Mouse (Mus musculus) stomach, embryonic 14.5 days (tissue): ENCODE results near the gene Apbb1ip. TPM values are rescaled to one million over a fixed set of nuclear protein-coding genes. Genes with fewer than 3 reads are reported as not detected.

Source experiments
- ATAC-seq: fragments of 200-750 bp; cut with Nextera tagmentation; 2 replicates; pipeline ENCODE4 v1.8.0; 2017; ENCODE audit warnings: low read depth, moderate TSS enrichment; ENCODE audit not compliant: insufficient number of reproducible peaks, insufficient read depth, low FRiP score
- H3K27ac ChIP-seq: fragments of 300-500 bp; sonication (generic); 2 replicates; pipeline ENCODE4 v1.5.1; 2014; ENCODE audit warnings: mild to moderate bottlenecking, low read length, moderate library complexity, mixed read lengths
- H3K27me3 ChIP-seq: fragments of 300-500 bp; sonication (generic); 2 replicates; pipeline ENCODE4 v1.6.1; 2014; ENCODE audit warnings: low read length, control low read depth, mixed read lengths; ENCODE audit not compliant: control insufficient read depth, insufficient read depth
- H3K36me3 ChIP-seq: fragments of 300-500 bp; sonication (generic); 2 replicates; pipeline ENCODE4 v1.6.1; 2014; ENCODE audit warnings: mild to moderate bottlenecking, control low read depth, low read length, moderate library complexity, mixed read lengths; ENCODE audit not compliant: control insufficient read depth, insufficient read depth
- H3K4me1 ChIP-seq: fragments of 300-500 bp; sonication (generic); 2 replicates; pipeline ENCODE4 v1.6.1; 2014; ENCODE audit warnings: low read length, control low read depth, mixed read lengths; ENCODE audit not compliant: control insufficient read depth, insufficient read depth
- H3K4me2 ChIP-seq: fragments of 300-500 bp; sonication (generic); replicated peaks from 2 replicates; pipeline ENCODE4 v1.6.1; 2014; ENCODE audit warnings: low read depth, low read length, control low read depth
- H3K4me3 ChIP-seq: fragments of 300-500 bp; sonication (generic); 2 replicates; pipeline ENCODE4 v1.5.1; 2014; ENCODE audit warnings: low read depth, low read length, control low read depth
- H3K9ac ChIP-seq: fragments of 300-500 bp; sonication (generic); replicated peaks from 2 replicates; pipeline ENCODE4 v1.6.1; 2014; ENCODE audit warnings: low read depth, mild to moderate bottlenecking, control low read depth, low read length, moderate library complexity, mixed read lengths
- H3K9me3 ChIP-seq: fragments of 300-500 bp; sonication (generic); 2 replicates; pipeline ENCODE4 v1.6.1; 2016; ENCODE audit warnings: low read depth, low read length, control low read depth; ENCODE audit not compliant: control insufficient read depth
- WGBS: fragments of 180-500 bp; shearing (Covaris S2); extraction: QIAGEN DNeasy Blood & Tissue Kit; methylation state at CpG from one replicate; pipeline ENCODE4 v1.1.7; 2014; 5-methylcytosine and 5-hydroxymethylcytosine counted together
- polyA plus RNA-seq: library from polyadenylated mRNA; unstranded; fragments of >200 nt; fragmentation: Nextera tagmentation; extraction: Ambion mirVana; gene quantifications from 2 replicates; pipeline ENCODE4 v1.2.1, GENCODE M21; 2014

Gene Apbb1ip
- polyA plus RNA-seq, 1 experiment from 2014 or later: 2.3 TPM

DNA sequence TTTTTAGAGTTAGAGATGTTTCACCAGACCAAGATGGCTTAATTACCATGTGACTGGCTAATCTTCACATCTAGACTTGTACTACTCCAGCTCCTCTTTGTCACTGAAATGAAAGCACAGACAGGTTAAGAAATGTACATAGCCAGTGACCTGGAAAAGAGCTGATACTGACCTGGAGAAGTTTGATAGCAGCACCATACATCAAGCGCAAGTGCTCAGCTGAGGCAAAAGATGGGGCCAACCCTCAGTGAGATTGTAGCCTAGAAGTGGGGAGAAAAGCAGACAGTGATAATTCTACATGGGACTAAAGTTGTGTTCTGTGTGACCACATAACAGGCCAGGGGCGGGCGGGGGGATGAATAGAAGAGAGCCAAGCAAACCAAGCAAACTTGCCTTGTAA is 3.9 kb downstream of the Apbb1ip start:
- ATAC-seq: no peak
- Histone ChIP-seq H3K9ac (no peak overlapping the region), H3K4me3 (no peak overlapping the region), H3K9me3 (no peaks in the 10 kb centered on the region), H3K27ac (no peak overlapping the region), H3K4me2 (no peak overlapping the region), H3K4me1 (peaks cover 5% of the 10 kb centered on the region; the same call in 1 of the 2 replicates), H3K27me3 (no peaks in the 10 kb centered on the region), H3K36me3 (no peaks in the 10 kb centered on the region)
- 95% methylated on average over 3 of the region's 3 CpGs for WGBS

DNA sequence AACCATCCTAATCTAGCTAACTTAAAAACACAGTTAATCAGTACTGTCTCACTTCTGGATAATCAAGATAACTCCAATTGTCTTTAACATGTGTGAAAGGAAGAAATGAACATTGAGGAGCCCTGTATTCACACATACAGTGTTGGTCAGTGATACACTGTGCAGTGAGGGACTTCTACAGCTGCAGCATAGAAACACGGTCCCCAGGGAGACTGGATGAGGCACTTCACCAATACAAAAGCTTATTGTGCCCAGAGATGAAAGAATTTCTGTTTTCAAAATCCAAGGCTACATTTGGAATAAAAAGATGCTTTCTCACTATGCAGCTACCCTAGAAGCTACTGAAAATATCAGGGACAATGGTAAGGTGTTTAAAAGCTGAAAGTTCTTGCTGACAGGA is 7.0 kb downstream of the Apbb1ip start:
- no peaks in the 10 kb centered on the region for H3K4me1 ChIP-seq
- no peaks in the 10 kb centered on the region for H3K27me3 ChIP-seq
- no peak overlapping the region for H3K4me3 ChIP-seq
- H3K36me3 ChIP-seq: no peaks in the 10 kb centered on the region
- H3K9ac ChIP-seq: no peak overlapping the region
- 82% methylated on average over 1 of the region's 1 CpGs for WGBS
- H3K9me3 ChIP-seq: no peaks in the 10 kb centered on the region
- H3K4me2 ChIP-seq: no peak overlapping the region
- H3K27ac ChIP-seq: no peak overlapping the region
- ATAC-seq: no peak

DNA sequence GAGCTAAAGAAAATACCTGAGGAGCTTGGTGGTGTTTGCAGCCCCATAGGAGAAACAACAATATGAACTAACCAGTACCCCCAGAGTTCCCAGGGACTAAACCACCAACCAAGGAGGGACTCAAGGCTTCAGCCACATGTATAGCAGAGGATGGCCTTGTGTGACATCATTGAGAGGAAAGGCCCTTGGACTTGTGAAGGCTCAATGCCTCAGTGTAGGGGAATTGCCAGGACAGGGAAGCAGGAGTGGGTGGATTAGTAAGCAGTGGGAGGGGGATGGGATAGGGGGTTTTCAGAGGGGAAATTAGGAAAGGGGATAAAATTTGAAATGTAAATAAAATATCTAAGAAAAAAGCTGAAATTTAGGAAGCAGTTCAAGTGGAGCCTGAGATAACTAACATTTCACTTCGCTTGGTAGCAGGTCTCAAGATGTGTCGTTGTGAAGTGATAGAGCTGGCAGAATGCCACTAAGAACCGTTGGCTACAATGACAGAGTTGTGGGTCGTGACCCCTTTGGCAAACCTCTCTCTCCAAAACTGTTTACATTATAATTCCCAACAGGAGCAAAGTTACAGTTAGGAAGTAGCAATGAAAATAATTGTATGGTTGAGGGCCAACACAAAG is 7.6 kb downstream of the Apbb1ip start:
- Histone ChIP-seq H3K27ac (no peak overlapping the region), H3K4me1 (no peaks in the 10 kb centered on the region), H3K4me2 (no peak overlapping the region), H3K9ac (no peak overlapping the region), H3K36me3 (no peaks in the 10 kb centered on the region), H3K4me3 (no peak overlapping the region), H3K9me3 (no peaks in the 10 kb centered on the region), H3K27me3 (no peaks in the 10 kb centered on the region)
- 42% methylated on average over 4 of the region's 4 CpGs for WGBS
- ATAC-seq: no peak

DNA sequence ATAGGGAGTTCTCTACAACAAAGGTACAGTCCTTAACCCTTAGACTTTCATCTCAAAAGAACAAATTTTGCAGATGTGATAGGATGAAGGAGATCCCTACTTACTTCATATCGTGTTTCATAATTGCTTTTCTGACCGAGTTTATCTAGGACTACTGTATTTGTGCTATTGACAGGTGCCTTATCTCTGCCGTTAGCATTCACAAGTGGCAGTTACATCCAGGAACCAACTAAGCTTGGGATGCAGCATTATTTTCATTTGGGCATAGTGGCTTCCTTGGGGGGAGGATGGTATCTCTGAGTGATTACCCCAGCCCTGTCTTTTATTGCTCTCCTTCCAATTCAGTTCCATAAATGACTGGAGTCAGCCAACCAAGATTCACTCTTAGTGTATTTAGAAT is 8.2 kb downstream of the Apbb1ip start:
- H3K4me2 ChIP-seq: no peak overlapping the region
- no peak overlapping the region for H3K4me3 ChIP-seq
- H3K4me1 ChIP-seq: no peaks in the 10 kb centered on the region
- 67% methylated on average over 3 of the region's 3 CpGs for WGBS
- no peak for ATAC-seq
- no peak overlapping the region for H3K27ac ChIP-seq
- H3K36me3 ChIP-seq: no peaks in the 10 kb centered on the region
- H3K27me3 ChIP-seq: no peaks in the 10 kb centered on the region
- no peaks in the 10 kb centered on the region for H3K9me3 ChIP-seq
- H3K9ac ChIP-seq: no peak overlapping the region

DNA sequence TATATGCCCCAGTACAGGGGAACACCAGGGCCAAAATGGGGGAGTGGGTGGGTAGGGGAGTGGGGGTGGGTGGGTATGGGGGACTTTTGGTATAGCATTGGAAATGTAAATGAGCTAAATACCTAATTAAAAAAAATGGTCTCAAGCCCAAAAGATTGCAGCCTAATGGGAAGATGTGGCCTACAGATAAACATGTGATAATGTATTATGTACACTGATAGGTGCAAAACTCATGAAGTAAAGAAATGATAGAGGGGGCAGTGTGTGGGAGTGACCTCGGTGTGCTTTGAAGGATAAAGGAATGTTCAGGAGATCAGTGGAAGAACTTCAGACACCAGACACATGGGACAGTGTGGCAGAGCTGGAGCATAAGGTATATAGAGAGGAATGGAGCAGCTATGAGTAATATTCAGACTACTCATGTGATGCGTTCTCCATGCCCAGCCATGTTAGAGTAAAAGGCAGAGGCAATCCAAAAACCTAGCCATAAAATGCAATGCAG is 9.3 kb downstream of the Apbb1ip start:
- Histone ChIP-seq H3K9me3 (no peaks in the 10 kb centered on the region), H3K27ac (no peak overlapping the region), H3K36me3 (no peaks in the 10 kb centered on the region), H3K27me3 (no peaks in the 10 kb centered on the region), H3K4me3 (no peak overlapping the region), H3K9ac (no peak overlapping the region), H3K4me2 (no peak overlapping the region), H3K4me1 (no peaks in the 10 kb centered on the region)
- ATAC-seq: no peak
- WGBS: 78% methylated on average over 2 of the region's 2 CpGs

DNA sequence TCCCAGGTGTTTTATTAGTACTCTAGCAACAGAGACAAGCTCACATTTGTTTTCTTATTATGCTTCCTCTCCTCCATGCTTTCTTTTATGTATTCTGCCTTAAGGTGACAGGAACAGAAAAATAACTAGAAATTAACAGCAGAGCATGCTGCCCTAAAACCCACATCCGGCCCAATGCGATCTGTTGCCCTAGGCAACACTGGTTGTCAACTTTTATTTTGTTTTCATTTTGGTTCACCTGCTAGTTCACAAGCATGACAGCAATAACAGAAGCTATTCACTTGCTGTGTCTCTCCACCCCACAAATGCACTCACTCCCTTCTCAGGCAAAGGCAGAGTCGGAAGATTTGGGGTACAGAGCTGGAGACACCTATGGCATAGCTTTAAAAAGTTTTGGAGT is 10.3 kb downstream of the Apbb1ip start:
- Histone ChIP-seq H3K9me3 (no peaks in the 10 kb centered on the region), H3K4me1 (no peaks in the 10 kb centered on the region), H3K27me3 (no peaks in the 10 kb centered on the region), H3K4me2 (no peak overlapping the region), H3K4me3 (no peak overlapping the region), H3K9ac (no peak overlapping the region), H3K27ac (no peak overlapping the region), H3K36me3 (no peaks in the 10 kb centered on the region)
- 83% methylated on average over 3 of the region's 3 CpGs for WGBS
- ATAC-seq: no peak

DNA sequence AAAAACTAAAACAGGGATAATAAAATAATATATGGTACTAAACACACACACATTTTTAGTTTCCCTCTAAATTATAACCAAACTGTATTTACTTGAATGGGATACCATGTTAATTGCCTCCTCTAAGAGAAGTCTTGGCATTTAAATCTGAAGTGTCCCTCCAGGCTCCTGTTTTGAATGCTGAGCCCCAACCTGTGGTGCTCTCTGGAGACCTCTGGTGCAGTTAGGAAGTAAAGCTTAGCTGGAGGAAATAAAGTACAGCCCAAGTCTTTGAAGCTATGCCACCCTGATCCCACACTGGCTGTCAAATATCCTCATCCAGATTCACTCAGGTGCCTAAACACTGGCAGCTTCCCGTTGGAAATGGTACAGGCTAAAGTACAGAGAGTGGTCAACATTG is 10.9 kb downstream of the Apbb1ip start:
- ATAC-seq: no peak
- no peaks in the 10 kb centered on the region for H3K27me3 ChIP-seq
- no peak overlapping the region for H3K9ac ChIP-seq
- no peak overlapping the region for H3K4me3 ChIP-seq
- no peak overlapping the region for H3K27ac ChIP-seq
- no peak overlapping the region for H3K4me2 ChIP-seq
- H3K4me1 ChIP-seq: no peaks in the 10 kb centered on the region
- WGBS: 42% methylated on average over 1 of the region's 1 CpGs
- H3K36me3 ChIP-seq: no peaks in the 10 kb centered on the region
- no peaks in the 10 kb centered on the region for H3K9me3 ChIP-seq

DNA sequence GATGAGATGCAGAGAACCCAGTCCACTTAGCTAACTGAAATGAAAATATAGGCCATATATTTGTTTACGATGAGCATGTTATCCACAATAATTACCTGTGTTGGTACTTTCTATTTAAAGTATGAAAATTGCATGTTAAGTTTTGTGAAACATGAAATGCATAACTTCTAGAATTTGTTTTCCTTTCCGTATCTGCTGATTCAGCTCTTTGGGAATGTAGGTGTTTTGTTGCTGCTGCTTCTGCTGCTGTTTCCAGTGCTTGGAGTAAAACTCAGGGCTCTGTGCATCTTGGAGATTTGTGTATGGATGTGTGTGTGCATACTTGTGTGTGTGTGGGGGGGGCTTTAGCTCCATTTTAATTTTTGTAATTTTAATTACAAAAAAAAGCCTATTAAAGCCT is 14.8 kb downstream of the Apbb1ip start:
- Histone ChIP-seq H3K36me3 (no peaks in the 10 kb centered on the region), H3K9ac (no peak overlapping the region), H3K27me3 (no peaks in the 10 kb centered on the region), H3K4me3 (no peak overlapping the region), H3K4me2 (no peak overlapping the region), H3K4me1 (no peaks in the 10 kb centered on the region), H3K9me3 (no peaks in the 10 kb centered on the region), H3K27ac (no peak overlapping the region)
- WGBS: 93% methylated on average over 2 of the region's 2 CpGs
- ATAC-seq: no peak

DNA sequence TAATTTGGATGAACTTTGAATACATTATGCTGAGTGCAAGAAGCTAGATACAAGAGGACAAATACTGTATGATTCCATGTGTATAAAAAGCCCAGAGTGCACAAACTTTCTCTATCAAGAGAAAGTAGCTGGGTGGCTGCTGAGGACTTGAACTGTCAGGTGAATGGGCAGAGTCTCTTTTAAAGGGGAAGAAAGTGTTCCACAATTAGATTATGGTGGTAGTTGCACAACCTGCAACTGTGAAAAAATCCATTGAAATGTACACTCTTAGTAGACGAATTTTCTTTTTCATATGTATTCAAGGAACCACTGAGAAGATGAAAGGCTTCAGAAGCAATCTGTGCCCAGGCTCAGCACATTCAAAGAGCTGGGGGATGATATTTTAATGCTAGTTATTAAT is 15.7 kb downstream of the Apbb1ip start:
- H3K27me3 ChIP-seq: no peaks in the 10 kb centered on the region
- no peak for ATAC-seq
- 61% methylated on average over 1 of the region's 1 CpGs for WGBS
- no peak overlapping the region for H3K4me3 ChIP-seq
- no peaks in the 10 kb centered on the region for H3K9me3 ChIP-seq
- H3K4me2 ChIP-seq: no peak overlapping the region
- H3K36me3 ChIP-seq: no peaks in the 10 kb centered on the region
- no peaks in the 10 kb centered on the region for H3K4me1 ChIP-seq
- no peak overlapping the region for H3K27ac ChIP-seq
- no peak overlapping the region for H3K9ac ChIP-seq
